Mouse (Mus musculus): ENCODE measurements around the gene Tmprss11e. TPM values are rescaled to one million over a fixed set of nuclear protein-coding genes. Genes with fewer than 3 reads are reported as not detected.

Gene Tmprss11e
- polyA plus RNA-seq, 1 experiment from 2014 or later, result not detected

DNA sequence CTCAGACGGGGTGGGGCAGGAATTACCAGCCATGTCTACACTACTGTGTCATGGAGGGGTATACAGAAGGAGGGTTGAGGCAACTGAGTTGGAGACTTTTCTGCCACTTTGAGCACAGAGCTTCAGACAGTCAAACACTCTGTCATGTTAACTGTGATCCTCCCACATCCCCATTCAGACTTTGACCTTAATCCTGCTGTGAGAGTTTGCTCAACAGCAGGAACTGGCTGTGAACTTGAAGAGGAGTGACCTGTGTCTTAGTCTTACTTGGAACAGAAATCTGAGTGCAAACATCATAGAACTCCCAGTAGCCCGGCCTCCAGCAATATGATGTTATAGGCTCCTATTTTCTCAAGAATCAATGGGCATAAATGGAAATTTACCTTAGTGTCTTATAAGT, 9.8 kb downstream of the Tmprss11e start:
- ATAC-seq (ENCODE audit: low FRiP score, low read depth), result no peak
- WGBS, result 80% methylated on average over 2 of the region's 2 CpGs
- Histone ChIP-seq H3K4me2 (replicated peaks) (no peak overlapping the region), H3K36me3 (no peaks in the 10 kb centered on the region), H3K27ac (no peak overlapping the region), H3K4me1 (no peaks in the 10 kb centered on the region), H3K27me3 (no peaks in the 10 kb centered on the region), H3K9ac (no peak overlapping the region), H3K4me3 (no peak overlapping the region), H3K9me3 (no peaks in the 10 kb centered on the region)

- Histone ChIP-seq H3K36me3 (no peaks in the 10 kb centered on the region), H3K27me3 (no peaks in the 10 kb centered on the region), H3K9me3 (no peaks in the 10 kb centered on the region), H3K9ac (no peak overlapping the region), H3K4me2 (replicated peaks) (no peak overlapping the region), H3K4me1 (no peaks in the 10 kb centered on the region), H3K27ac (no peak overlapping the region), H3K4me3 (no peak overlapping the region)
- 75% methylated on average over 4 of the region's 4 CpGs for WGBS
- ATAC-seq (ENCODE audit: low FRiP score, low read depth), result no peak
Measured at GRCm38 (mm10) chr5:86730587-86730986, 15.0 kb downstream of the Tmprss11e start.

DNA sequence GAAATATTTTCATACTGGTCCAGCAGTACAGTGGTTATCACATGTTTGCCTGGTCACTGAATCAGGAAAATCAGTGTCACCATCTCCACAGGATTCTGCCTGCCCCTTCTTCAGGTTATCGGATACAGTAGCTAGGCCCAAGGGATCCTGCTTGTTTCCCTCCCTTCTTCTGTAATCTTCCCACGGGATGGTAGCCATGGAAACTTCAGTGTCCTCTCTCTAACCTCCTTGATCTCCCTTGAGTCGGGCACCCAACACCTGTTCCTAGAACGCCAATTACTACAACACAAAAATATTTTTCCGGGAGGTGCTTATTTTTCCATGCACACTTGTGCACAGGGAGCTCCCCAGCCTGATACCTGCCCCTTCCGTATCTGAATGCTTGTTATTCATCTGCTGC, 17.0 kb downstream of the Tmprss11e start:
- no peak for ATAC-seq (ENCODE audit: low FRiP score, low read depth)
- Histone ChIP-seq H3K27ac (no peak overlapping the region), H3K27me3 (no peaks in the 10 kb centered on the region), H3K4me1 (no peaks in the 10 kb centered on the region), H3K9me3 (no peaks in the 10 kb centered on the region), H3K4me3 (no peak overlapping the region), H3K4me2 (replicated peaks) (no peak overlapping the region), H3K9ac (no peak overlapping the region), H3K36me3 (no peaks in the 10 kb centered on the region)
- 71% methylated on average over 6 of the region's 6 CpGs for WGBS

GRCm38 (mm10) chr5:86727033-86727432, 18.6 kb downstream of the Tmprss11e start:
- 87% methylated on average over 9 of the region's 9 CpGs for WGBS
- Histone ChIP-seq H3K9me3 (no peaks in the 10 kb centered on the region), H3K4me3 (no peak overlapping the region), H3K36me3 (no peaks in the 10 kb centered on the region), H3K27ac (no peak overlapping the region), H3K4me1 (no peaks in the 10 kb centered on the region), H3K9ac (no peak overlapping the region), H3K27me3 (no peaks in the 10 kb centered on the region), H3K4me2 (replicated peaks) (no peak overlapping the region)
- ATAC-seq (ENCODE audit: low FRiP score, low read depth), result no peak

GRCm38 (mm10) chr5:86725021-86725420, 20.6 kb downstream of the Tmprss11e start:
- Histone ChIP-seq H3K4me3 (no peak overlapping the region), H3K4me1 (no peaks in the 10 kb centered on the region), H3K9ac (no peak overlapping the region), H3K27me3 (no peaks in the 10 kb centered on the region), H3K9me3 (no peaks in the 10 kb centered on the region), H3K4me2 (replicated peaks) (no peak overlapping the region), H3K27ac (no peak overlapping the region), H3K36me3 (no peaks in the 10 kb centered on the region)
- no peak for ATAC-seq (ENCODE audit: low FRiP score, low read depth)

- no peak for ATAC-seq (ENCODE audit: low FRiP score, low read depth)
- Histone ChIP-seq H3K9me3 (no peaks in the 10 kb centered on the region), H3K9ac (no peak overlapping the region), H3K27me3 (no peaks in the 10 kb centered on the region), H3K27ac (no peak overlapping the region), H3K4me1 (no peaks in the 10 kb centered on the region), H3K4me3 (no peak overlapping the region), H3K4me2 (replicated peaks) (no peak overlapping the region), H3K36me3 (no peaks in the 10 kb centered on the region)
- WGBS, result 53% methylated on average over 2 of the region's 2 CpGs
Measured at GRCm38 (mm10) chr5:86722820-86723460, 22.7 kb downstream of the Tmprss11e start.

- Histone ChIP-seq H3K4me1 (no peaks in the 10 kb centered on the region), H3K27me3 (no peaks in the 10 kb centered on the region), H3K4me3 (no peak overlapping the region), H3K9me3 (0 out of 2 replicates have a peak, but pooled peaks cover 3% of the 10 kb centered on the region), H3K27ac (no peak overlapping the region), H3K4me2 (replicated peaks) (no peak overlapping the region), H3K36me3 (no peaks in the 10 kb centered on the region), H3K9ac (no peak overlapping the region)
- WGBS, result 88% methylated on average over 2 of the region's 2 CpGs
- ATAC-seq (ENCODE audit: low FRiP score, low read depth), result no peak
Measured at GRCm38 (mm10) chr5:86714967-86715366, 30.6 kb downstream of the Tmprss11e start.

DNA sequence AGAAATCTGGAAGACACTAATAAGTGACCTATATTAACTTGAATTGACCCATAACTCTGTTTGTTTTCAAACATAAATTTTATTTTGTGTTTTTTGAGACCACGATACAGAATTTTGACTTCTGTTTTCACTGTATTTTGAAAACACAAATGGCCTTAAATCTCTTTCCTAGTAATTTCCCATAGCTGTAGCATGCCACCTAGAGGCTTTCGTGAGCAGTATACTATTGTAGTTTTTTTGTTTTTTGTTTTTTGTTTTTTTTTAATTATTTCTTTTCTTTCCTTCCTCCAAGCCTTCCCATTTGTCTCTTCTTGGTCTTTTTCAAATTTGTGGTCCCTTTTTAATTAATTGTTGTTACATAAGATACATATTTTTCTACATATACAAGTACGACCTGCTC, 40.7 kb downstream of the Tmprss11e start:
- no peak overlapping the region for H3K9ac ChIP-seq
- H3K4me1 ChIP-seq, result no peaks in the 10 kb centered on the region
- no peak overlapping the region for H3K27ac ChIP-seq
- no peak for ATAC-seq (ENCODE audit: low FRiP score, low read depth)
- no peaks in the 10 kb centered on the region for H3K27me3 ChIP-seq
- H3K9me3 ChIP-seq, result no peaks in the 10 kb centered on the region
- no peak overlapping the region for H3K4me3 ChIP-seq
- WGBS, result 81% methylated on average over 3 of the region's 3 CpGs
- no peak overlapping the region for H3K4me2 ChIP-seq (replicated peaks)
- no peaks in the 10 kb centered on the region for H3K36me3 ChIP-seq

DNA sequence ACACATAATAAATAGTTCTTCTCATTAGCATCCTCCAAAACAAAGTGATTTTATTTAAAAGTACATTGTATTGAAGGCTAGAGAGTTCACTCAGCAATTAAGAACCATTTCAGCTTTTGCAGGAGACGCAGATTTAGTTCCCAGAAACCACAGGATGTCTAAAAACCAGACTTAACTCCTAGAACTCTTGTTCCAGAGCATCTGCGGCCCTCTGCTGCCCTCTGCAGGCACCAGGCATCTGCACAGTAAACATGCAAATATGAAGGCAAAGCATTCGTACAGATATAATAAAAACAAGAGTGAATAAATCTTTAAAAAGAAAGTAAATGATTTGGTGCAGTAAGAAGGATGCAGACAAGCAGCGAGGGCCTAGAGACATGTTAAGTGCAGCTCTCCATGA, 60.9 kb downstream of the Tmprss11e start:
- WGBS, result 56% methylated on average over 4 of the region's 4 CpGs
- ATAC-seq (ENCODE audit: low FRiP score, low read depth), result no peak

DNA sequence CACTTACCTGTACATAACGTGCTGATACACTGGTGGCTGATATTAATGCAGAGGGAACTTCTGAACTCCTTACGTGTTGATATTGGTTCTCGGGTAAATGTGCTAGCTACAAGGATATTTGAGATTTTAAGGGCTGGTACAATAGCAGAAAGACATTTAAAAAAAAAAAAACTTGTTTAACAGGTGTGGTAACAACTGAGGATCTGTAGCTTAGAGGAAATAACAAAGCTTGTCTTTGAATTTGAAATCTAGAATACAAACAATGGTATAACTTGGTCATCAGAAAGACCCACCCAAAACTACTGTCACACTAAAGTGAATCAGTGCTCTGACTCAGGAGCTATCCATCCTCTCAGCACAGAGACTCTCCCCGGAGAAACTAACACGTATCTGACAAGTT, 69.4 kb downstream of the Tmprss11e start, which contains the start of gene Tmprss11b:
TSS of gene Tmprss11b (minus strand) at position 101 of the 400 bp plus-strand sequence.
- 73% methylated on average over 5 of the region's 5 CpGs for WGBS
- Histone ChIP-seq H3K9me3 (no peaks in the 10 kb centered on the region), H3K4me1 (no peaks in the 10 kb centered on the region), H3K4me2 (replicated peaks) (no peak within 1 kb of the TSS), H3K27me3 (no peaks in the 10 kb centered on the region), H3K9ac (no peak within 1 kb of the TSS), H3K27ac (no peak within 1 kb of the TSS), H3K4me3 (no peak within 1 kb of the TSS), H3K36me3 (no peaks in the 10 kb centered on the region)
- no peak for ATAC-seq (ENCODE audit: low FRiP score, low read depth)

More for the DNA sequence above, 60.9 kb downstream of the Tmprss11e start:
- no peak overlapping the region for H3K9ac ChIP-seq
- no peaks in the 10 kb centered on the region for H3K27me3 ChIP-seq
- H3K27ac ChIP-seq, result no peak overlapping the region
- no peak overlapping the region for H3K4me2 ChIP-seq (replicated peaks)
- H3K36me3 ChIP-seq, result no peaks in the 10 kb centered on the region
- no peaks in the 10 kb centered on the region for H3K4me1 ChIP-seq
- no peak overlapping the region for H3K4me3 ChIP-seq
- H3K9me3 ChIP-seq, result no peaks in the 10 kb centered on the region

Other genes with a start within 250 kb of the Tmprss11e start
- gene Tmprss11g, start 227.2 kb downstream of the Tmprss11e start, polyA plus RNA-seq (2015; fragmentation: Nextera tagmentation; extraction: Ambion mirVana), result not detected in 2 replicates
- gene Tmprss11f, start 113.4 kb downstream of the Tmprss11e start, polyA plus RNA-seq (2015; fragmentation: Nextera tagmentation; extraction: Ambion mirVana), result 0.09 TPM in 1 of 2 replicates, not detected in the other
- gene Tmprss11b, start 69.5 kb downstream of the Tmprss11e start, polyA plus RNA-seq (2015; fragmentation: Nextera tagmentation; extraction: Ambion mirVana), result not detected in 2 replicates
- gene Ythdc1, start 58.4 kb upstream of the Tmprss11e start, polyA plus RNA-seq (2015; fragmentation: Nextera tagmentation; extraction: Ambion mirVana), result 43.2 and 45.7 TPM in 2 replicates
- 0.11 TPM in 1 of 2 replicates, not detected in the other for gene Ugt2b34, start 161.1 kb upstream of the Tmprss11e start, polyA plus RNA-seq (2015; fragmentation: Nextera tagmentation; extraction: Ambion mirVana)
- not detected in 2 replicates for gene Ugt2b1, start 180.7 kb upstream of the Tmprss11e start, polyA plus RNA-seq (2015; fragmentation: Nextera tagmentation; extraction: Ambion mirVana)